Mouse (Mus musculus): ENCODE data around the gene Slc25a19. TPM values are rescaled to one million over a fixed set of nuclear protein-coding genes. Genes with fewer than 3 reads are reported as not detected.

Gene Slc25a19
- 23.8 and 29.5 TPM in 2 replicates for polyA plus RNA-seq (2016; fragmentation: Nextera tagmentation; extraction: Ambion mirVana)

DNA sequence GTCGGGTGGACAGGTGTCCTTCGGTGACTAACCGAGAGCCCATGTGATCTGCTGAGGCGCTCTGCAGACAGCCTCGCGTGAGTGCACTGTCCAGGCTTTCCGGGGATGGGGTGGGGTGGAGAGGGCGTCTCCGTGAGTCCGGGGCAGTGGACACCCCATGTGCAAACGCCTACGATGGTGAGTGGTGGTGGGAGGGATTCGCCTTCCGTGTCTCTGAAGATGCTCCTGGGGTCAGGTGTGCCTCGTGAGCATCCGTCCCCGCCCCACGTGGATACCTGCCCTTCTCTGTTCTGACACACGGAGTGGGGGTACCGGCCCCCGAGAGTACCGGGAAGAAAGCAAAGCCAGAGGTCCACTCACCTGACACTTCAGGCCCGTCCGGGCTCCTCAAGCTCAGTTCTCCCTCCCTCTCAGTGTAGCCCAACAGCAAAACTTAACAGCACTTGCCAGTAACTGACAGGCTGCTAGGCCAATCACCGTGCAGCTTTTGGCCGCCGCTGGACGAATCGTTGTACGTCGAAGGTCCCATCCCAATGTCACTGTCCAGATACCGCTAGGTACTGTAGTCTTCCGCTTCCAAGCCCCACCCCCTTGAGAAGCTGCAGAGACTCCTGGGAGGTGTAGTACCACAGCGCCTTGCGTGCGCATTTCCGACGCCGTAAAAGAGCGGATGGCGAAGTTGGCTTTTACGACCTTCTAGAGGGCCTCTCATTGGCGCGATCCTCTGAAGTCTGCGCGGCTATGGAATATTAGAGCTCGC, at the start of gene Slc25a19:
TSS of gene Slc25a19 (minus strand) at position 591 of the 760 bp plus-strand sequence.
- ATAC-seq (ENCODE audit: insufficient number of reproducible peaks, insufficient read depth, low FRiP score, low TSS enrichment), result peak; percentile 99
- Histone ChIP-seq H3K9ac (peak within 1 kb of the TSS; percentile 74), H3K4me1 (peaks cover 9% of the 10 kb centered on the region; the same call in 1 of the 2 replicates), H3K27ac (no peak within 1 kb of the TSS), H3K4me2 (replicated peaks) (peak within 1 kb of the TSS; percentile 92), H3K4me3 (peak within 1 kb of the TSS; percentile 74), H3K36me3 (peaks cover 11% of the 10 kb centered on the region), H3K27me3 (no peaks in the 10 kb centered on the region), H3K9me3 (no peaks in the 10 kb centered on the region)
- WGBS, result under 1% methylated on average over 47 of the region's 47 CpGs

GRCm38 (mm10) chr11:115677511-115677910, 49.4 kb upstream of the Slc25a19 start:
- no peak for ATAC-seq (ENCODE audit: insufficient number of reproducible peaks, insufficient read depth, low FRiP score, low TSS enrichment)
- 99% methylated on average over 3 of the region's 3 CpGs for WGBS

DNA sequence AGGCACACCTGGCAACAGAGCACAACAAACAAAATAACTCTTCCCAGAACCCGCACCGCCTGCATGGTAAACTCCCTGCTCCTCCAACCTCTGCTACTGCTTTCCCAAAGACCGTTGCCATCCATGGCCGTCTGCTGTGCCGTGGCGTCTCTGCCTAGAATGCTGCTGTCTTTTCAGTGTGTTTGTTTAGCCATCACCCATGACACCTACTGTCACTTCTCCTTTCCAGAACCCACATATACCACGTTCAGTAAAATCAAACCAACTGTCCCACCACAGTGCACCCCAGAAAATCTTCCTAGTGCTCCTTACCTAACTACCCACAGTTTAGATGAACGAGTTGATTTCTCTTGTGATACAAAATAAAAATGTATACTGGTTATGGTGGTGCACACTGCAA, 48.6 kb upstream of the Slc25a19 start:
- Histone ChIP-seq H3K27ac (no peak overlapping the region), H3K4me3 (no peak overlapping the region), H3K36me3 (peaks cover 11% of the 10 kb centered on the region), H3K9me3 (no peaks in the 10 kb centered on the region), H3K9ac (no peak overlapping the region), H3K4me2 (replicated peaks) (no peak overlapping the region), H3K27me3 (no peaks in the 10 kb centered on the region), H3K4me1 (no peaks in the 10 kb centered on the region)
- WGBS, result 93% methylated on average over 8 of the region's 8 CpGs
- ATAC-seq (ENCODE audit: insufficient number of reproducible peaks, insufficient read depth, low FRiP score, low TSS enrichment), result no peak

More at GRCm38 (mm10) chr11:115677511-115677910, 49.4 kb upstream of the Slc25a19 start:
- H3K36me3 ChIP-seq, result peaks cover 12% of the 10 kb centered on the region
- H3K4me2 ChIP-seq (replicated peaks), result no peak overlapping the region
- no peaks in the 10 kb centered on the region for H3K9me3 ChIP-seq
- H3K4me3 ChIP-seq, result no peak overlapping the region
- no peaks in the 10 kb centered on the region for H3K27me3 ChIP-seq
- no peak overlapping the region for H3K9ac ChIP-seq
- no peaks in the 10 kb centered on the region for H3K4me1 ChIP-seq
- no peak overlapping the region for H3K27ac ChIP-seq

DNA sequence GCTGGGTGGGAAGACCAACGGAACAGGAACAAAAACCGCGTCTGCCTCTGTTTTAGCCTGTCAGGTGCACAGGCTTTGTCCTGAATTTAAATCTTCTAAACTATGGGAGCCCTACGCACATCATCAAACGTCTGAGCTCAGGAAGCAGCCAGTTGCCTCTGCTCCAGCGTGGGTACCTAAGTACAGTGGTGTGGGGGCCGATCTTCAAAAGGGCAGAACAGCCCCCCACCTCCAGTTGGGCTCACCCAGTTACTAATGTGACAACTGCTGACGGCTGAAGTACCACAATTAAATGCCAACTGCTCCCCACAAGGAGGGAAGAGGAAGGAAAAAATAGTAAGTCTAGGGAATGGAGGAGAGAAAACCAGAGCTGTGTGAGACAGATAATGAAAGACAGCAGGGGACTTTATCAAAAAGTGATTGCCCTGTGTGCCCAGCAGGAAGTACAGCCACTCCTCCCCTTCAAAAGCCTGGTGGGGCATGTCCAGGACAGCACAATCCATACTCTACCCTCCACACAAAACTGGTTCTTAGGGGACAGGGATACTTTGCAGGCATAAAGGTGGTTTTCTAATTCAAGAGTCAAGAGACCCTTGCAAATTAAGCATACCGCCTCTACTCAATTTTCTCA, 46.3 kb upstream of the Slc25a19 start:
- H3K9me3 ChIP-seq, result no peaks in the 10 kb centered on the region
- no peak for ATAC-seq (ENCODE audit: insufficient number of reproducible peaks, insufficient read depth, low FRiP score, low TSS enrichment)
- H3K27me3 ChIP-seq, result no peaks in the 10 kb centered on the region
- no peak overlapping the region for H3K4me2 ChIP-seq (replicated peaks)
- peaks cover 11% of the 10 kb centered on the region for H3K36me3 ChIP-seq
- no peak overlapping the region for H3K9ac ChIP-seq
- no peak overlapping the region for H3K27ac ChIP-seq
- H3K4me3 ChIP-seq, result no peak overlapping the region
- 73% methylated on average over 9 of the region's 9 CpGs for WGBS
- H3K4me1 ChIP-seq, result peaks cover 8% of the 10 kb centered on the region

- Histone ChIP-seq H3K27me3 (no peaks in the 10 kb centered on the region), H3K27ac (no peak overlapping the region), H3K9ac (no peak overlapping the region), H3K4me3 (no peak overlapping the region), H3K4me2 (replicated peaks) (no peak overlapping the region), H3K36me3 (peaks cover 5% of the 10 kb centered on the region), H3K9me3 (no peaks in the 10 kb centered on the region), H3K4me1 (peaks cover 8% of the 10 kb centered on the region)
- WGBS, result 88% methylated on average over 9 of the region's 9 CpGs
- ATAC-seq (ENCODE audit: insufficient number of reproducible peaks, insufficient read depth, low FRiP score, low TSS enrichment), result no peak
Observed at GRCm38 (mm10) chr11:115673471-115674234, 45.6 kb upstream of the Slc25a19 start.

- Histone ChIP-seq H3K27ac (no peak overlapping the region), H3K9ac (no peak overlapping the region), H3K4me3 (no peak overlapping the region), H3K4me2 (replicated peaks) (no peak overlapping the region), H3K36me3 (no peaks in the 10 kb centered on the region), H3K9me3 (no peaks in the 10 kb centered on the region), H3K27me3 (no peaks in the 10 kb centered on the region), H3K4me1 (peaks cover 8% of the 10 kb centered on the region)
- no peak for ATAC-seq (ENCODE audit: insufficient number of reproducible peaks, insufficient read depth, low FRiP score, low TSS enrichment)
- WGBS, result 80% methylated on average over 7 of the region's 7 CpGs
Observed at GRCm38 (mm10) chr11:115672226-115672987, 44.3 kb upstream of the Slc25a19 start.

DNA sequence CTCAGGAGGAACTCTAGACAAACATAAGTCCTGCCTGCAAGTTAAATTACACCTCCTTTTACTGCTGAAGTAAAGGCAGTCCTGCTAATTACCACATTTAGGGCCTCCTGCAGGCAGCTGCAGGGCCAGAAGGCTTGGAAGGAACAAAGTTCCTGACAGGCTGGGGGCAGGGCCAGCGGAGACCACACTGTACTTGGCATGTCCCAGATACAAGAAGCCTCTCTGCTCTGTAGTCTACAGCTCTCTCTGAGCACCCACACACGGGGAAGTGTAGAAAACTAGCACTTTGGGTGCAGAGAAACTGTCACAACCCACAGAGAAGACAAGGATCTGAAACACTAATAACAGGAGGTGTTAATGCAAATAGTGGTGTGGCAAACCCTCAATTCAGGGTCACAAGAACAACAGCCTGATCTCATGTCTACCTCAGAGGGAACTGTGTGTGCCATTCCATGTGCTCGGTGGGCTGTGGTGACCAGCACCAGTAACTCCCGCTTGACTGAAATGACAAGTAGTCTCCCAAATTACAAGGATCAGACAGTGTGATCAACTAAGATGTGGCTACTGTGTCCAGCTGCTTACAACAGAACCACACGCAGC, 42.5 kb upstream of the Slc25a19 start:
- no peak overlapping the region for H3K9ac ChIP-seq
- H3K4me3 ChIP-seq, result no peak overlapping the region
- no peak overlapping the region for H3K4me2 ChIP-seq (replicated peaks)
- no peaks in the 10 kb centered on the region for H3K27me3 ChIP-seq
- H3K27ac ChIP-seq, result peak overlapping the region; percentile 17; the same call in 1 of the 2 replicates
- no peak for ATAC-seq (ENCODE audit: insufficient number of reproducible peaks, insufficient read depth, low FRiP score, low TSS enrichment)
- H3K36me3 ChIP-seq, result no peaks in the 10 kb centered on the region
- no peaks in the 10 kb centered on the region for H3K9me3 ChIP-seq
- WGBS, result 29% methylated on average over 5 of the region's 5 CpGs
- H3K4me1 ChIP-seq, result peaks cover 8% of the 10 kb centered on the region

- H3K9ac ChIP-seq, result no peak overlapping the region
- H3K27ac ChIP-seq, result 0 out of 2 replicates have a peak overlapping the region, but pooled peaks have one; percentile 23
- peaks cover 3% of the 10 kb centered on the region; the same call in 1 of the 2 replicates for H3K36me3 ChIP-seq
- no peak for ATAC-seq (ENCODE audit: insufficient number of reproducible peaks, insufficient read depth, low FRiP score, low TSS enrichment)
- 67% methylated on average over 4 of the region's 4 CpGs for WGBS
- no peaks in the 10 kb centered on the region for H3K27me3 ChIP-seq
- no peak overlapping the region for H3K4me2 ChIP-seq (replicated peaks)
- H3K9me3 ChIP-seq, result no peaks in the 10 kb centered on the region
- H3K4me3 ChIP-seq, result no peak overlapping the region
- no peaks in the 10 kb centered on the region for H3K4me1 ChIP-seq
Observed at GRCm38 (mm10) chr11:115663676-115664335, 35.7 kb upstream of the Slc25a19 start.

DNA sequence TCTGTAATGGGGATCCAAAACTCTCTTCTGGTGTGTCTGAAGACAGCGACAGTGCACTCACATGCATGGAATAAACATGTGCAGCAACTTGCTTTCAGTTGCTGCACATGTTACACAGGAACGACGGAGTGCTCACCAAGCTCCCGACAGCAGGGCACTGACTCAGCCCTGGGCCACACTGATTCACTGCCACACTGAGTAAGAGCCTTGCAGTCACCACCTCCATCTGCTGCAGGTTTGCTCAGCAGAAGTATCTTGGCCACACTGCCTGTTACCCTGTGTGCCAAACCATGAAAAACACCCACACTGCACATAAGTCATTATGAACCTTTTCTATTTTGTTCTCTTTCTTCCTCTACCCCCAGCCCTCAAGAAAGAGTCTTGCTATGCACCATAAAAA, 32.3 kb upstream of the Slc25a19 start:
- H3K27ac ChIP-seq, result no peak overlapping the region
- H3K9ac ChIP-seq, result no peak overlapping the region
- H3K4me3 ChIP-seq, result no peak overlapping the region
- H3K36me3 ChIP-seq, result peaks cover 3% of the 10 kb centered on the region; the same call in 1 of the 2 replicates
- ATAC-seq (ENCODE audit: insufficient number of reproducible peaks, insufficient read depth, low FRiP score, low TSS enrichment), result no peak
- WGBS, result 97% methylated on average over 4 of the region's 4 CpGs
- H3K27me3 ChIP-seq, result no peaks in the 10 kb centered on the region
- H3K9me3 ChIP-seq, result no peaks in the 10 kb centered on the region
- H3K4me2 ChIP-seq (replicated peaks), result no peak overlapping the region
- no peaks in the 10 kb centered on the region for H3K4me1 ChIP-seq

- H3K4me1 ChIP-seq, result no peaks in the 10 kb centered on the region
- H3K36me3 ChIP-seq, result peaks cover 13% of the 10 kb centered on the region; the same call in 1 of the 2 replicates
- H3K9me3 ChIP-seq, result no peaks in the 10 kb centered on the region
- no peak overlapping the region for H3K4me2 ChIP-seq (replicated peaks)
- H3K27me3 ChIP-seq, result no peaks in the 10 kb centered on the region
- no peak overlapping the region for H3K4me3 ChIP-seq
- no peak for ATAC-seq (ENCODE audit: insufficient number of reproducible peaks, insufficient read depth, low FRiP score, low TSS enrichment)
- no peak overlapping the region for H3K9ac ChIP-seq
- WGBS, result 88% methylated on average over 6 of the region's 6 CpGs
- no peak overlapping the region for H3K27ac ChIP-seq
Observed at GRCm38 (mm10) chr11:115658521-115658920, 30.4 kb upstream of the Slc25a19 start.
